Mouse (Mus musculus) brain, embryonic 14.5 days (tissue): ENCODE results near the gene Gsk3b.
A peak's percentile ranks its signal among the peaks of the same experiment; 100 is the strongest.

ENCODE experiments used
- CTCF ChIP-seq: fragments of 200-500 bp; IDR thresholded peaks from 2 replicates; pipeline ENCODE4 v1.5.1; 2012; ENCODE audit warnings: inconsistent platforms, mild to moderate bottlenecking, moderate library complexity, borderline replicate concordance; ENCODE audit not compliant: insufficient read depth, insufficient read length; ENCODE audit errors: extremely low read depth
- POLR2A ChIP-seq: fragments of 200-500 bp; IDR thresholded peaks from 2 replicates; pipeline ENCODE4 v1.6.1; 2012; ENCODE audit warnings: mild to moderate bottlenecking, inconsistent platforms, borderline replicate concordance; ENCODE audit not compliant: poor library complexity, insufficient read depth, insufficient read length, severe bottlenecking; ENCODE audit errors: extremely low read depth

DNA sequence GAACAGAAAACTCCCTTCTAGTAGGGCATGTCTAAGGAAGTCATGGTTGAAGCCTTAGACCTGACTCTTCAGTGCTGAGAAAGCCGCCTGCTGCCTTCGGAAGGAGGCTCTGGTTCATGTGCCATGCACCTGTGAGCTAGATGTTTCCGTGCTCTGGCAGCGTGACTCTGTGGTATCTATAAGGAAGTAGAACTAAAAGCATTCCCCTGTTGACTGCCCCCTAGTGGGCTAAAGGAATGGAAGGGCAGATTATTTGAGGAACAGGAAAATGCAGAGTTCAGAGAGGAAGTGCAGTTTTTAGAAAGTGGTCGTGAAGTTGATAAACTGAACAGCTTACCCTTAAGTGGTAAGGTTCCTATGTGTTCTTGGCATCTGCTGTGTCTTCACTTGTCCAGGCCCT is 150.9 kb downstream of the Gsk3b start:
- TF ChIP-seq POLR2A (no peak), CTCF (peak; percentile 53; the same call in 1 of the 2 replicates)
